Mouse (Mus musculus) adrenal gland, adult 2 months (tissue): ENCODE measurements around the gene Gm6880. TPM values are rescaled to one million over a fixed set of nuclear protein-coding genes. Genes with fewer than 3 reads are reported as not detected.
"Not testable (repeated sequence)": the region's sequence is repeated elsewhere in the genome, so short reads cannot be mapped to it uniquely, and the experiment has no call there.

Source experiments
- DNase-seq: peaks from one replicate; pipeline ENCODE4 v3.0.0; 2021
- long read RNA-seq: library from polyadenylated mRNA; stranded (forward); transcript quantifications from one replicate; pipeline ENCODE4 v2.0.0, GENCODE M21; 2021
- polyA plus RNA-seq: library from polyadenylated mRNA; depleted of rRNA; stranded (reverse); fragments of >200 nt; gene quantifications from 2 replicates; pipeline ENCODE4 v1.2.3, GENCODE M21; 2012; rRNA removed
- total RNA-seq, 2 experiments: library from RNA; stranded (reverse); gene quantifications; 2 replicates each; pipeline ENCODE4 v1.2.3; 2021

Gm6880 gene
- total RNA-seq = not detected
- polyA plus RNA-seq = not detected in 2 replicates
- long read RNA-seq = 0 reads

DNA sequence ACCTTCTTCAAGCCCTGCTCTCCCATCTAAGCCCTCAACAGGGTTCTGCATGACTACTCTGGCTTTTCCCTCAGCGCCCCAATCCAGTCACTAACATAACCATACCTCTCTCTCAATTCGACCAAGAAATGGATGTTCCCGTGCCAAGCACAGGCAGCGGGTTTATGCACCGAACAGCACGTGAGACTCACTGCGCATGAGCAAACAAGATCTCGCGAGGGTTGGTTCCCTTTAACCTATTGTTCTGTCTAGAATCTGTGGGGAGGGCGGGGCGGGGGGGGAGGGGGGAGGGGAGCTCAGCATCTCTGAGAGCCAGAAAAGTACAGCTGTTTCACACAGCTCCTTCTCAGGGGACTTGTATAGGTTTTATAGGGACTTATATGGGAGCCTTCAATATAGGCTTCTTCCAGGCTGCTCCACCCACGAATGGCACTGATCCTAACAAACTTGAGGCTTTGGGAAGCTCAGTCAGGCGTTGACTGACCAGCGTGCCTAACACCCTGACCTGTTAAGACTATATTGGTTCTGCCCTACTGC lies at the start of gene Gm6880:
Gene Gm6880, minus strand, starts transcription at position 51 of the 537 bp plus-strand sequence.
- DNase-seq = not testable (repeated sequence)

GRCm38 (mm10) chrX:74517461-74517860 lies 36.3 kb upstream of the Gm6880 start:
- not testable (repeated sequence) for DNase-seq

DNA sequence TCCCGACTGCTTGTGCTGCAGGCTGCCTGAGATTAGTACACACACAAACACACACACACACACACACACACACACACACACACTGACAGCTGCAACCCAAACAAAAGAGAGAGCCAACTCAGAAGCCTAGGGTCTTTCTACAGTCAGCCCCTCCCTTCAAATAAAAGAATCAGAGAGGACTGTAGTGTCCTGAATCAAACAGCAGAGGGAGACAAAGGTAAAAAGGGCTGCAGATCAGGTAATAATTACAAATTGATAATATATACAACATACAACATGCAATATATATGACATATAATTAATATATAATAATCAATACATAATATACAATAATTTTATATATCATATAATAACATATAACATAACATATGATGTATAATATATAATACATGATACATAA lies 15.9 kb upstream of the Gm6880 start:
- DNase-seq = no peak

GRCm38 (mm10) chrX:74452773-74453172 lies 28.4 kb downstream of the Gm6880 start:
- no peak for DNase-seq

DNA sequence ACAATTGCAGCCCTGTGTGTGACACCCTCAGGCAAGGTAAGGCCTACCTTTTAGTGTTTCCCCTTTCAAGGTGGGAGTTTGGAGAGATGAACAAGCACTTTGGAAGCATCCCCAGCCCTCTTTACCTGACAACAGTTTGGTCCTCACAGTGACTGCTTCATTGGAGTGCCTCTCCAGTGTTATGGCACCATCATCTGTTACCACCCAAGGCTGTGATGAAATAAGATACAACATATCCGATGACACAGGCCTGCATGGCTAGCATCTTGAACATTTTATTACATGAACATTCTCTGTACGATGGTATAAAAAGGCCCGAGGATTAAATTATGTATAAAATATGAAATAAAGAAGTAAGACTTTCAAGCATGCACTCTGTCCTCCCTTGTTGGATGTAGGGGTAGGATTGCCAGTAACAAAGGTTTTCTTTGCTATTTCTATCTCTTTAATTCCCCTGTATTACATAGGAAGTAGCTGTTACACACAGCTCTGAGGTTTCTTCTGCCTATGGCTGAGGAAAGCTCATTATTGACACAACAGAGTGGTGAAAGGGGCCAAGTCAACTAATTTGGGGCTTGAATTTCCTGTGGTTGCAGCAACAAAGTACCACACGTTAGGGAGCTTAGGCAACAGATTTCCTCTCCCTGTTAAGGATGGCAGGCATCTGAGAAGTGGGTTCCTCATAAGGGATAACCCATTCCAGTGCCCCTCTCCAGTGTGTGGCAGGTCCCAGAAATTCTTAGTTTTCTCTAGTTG lies 29.9 kb downstream of the Gm6880 start:
- no peak for DNase-seq

Other genes starting within 250 kb of the Gm6880 start
- gene Flna, start 231.6 kb downstream of the Gm6880 start, total RNA-seq = 100 to 1,000 TPM; 120 to 195 TPM
- 134 and 139 TPM in 2 replicates for gene Flna, start 231.6 kb downstream of the Gm6880 start, polyA plus RNA-seq
- gene Emd, start 226.7 kb downstream of the Gm6880 start, total RNA-seq = 100 to 1,000 TPM in 1 of 2 experiments, 10 to 100 TPM in 1; 53.9 to 170 TPM
- gene Emd, start 226.7 kb downstream of the Gm6880 start, polyA plus RNA-seq = 68.7 and 74.1 TPM in 2 replicates
- 100 to 1,000 TPM; 220 to 443 TPM for gene Rpl10, start 210.6 kb downstream of the Gm6880 start, total RNA-seq
- 692 and 707 TPM in 2 replicates for gene Rpl10, start 210.6 kb downstream of the Gm6880 start, polyA plus RNA-seq
- 10 to 100 TPM; 56.6 to 74.2 TPM for gene Taz, start 199.5 kb downstream of the Gm6880 start, total RNA-seq
- gene Taz, start 199.5 kb downstream of the Gm6880 start, polyA plus RNA-seq = 126 and 136 TPM in 2 replicates
- gene Dnase1l1, start 199.1 kb downstream of the Gm6880 start, total RNA-seq = 10 to 100 TPM; 13.1 to 13.5 TPM
- 7.5 and 9.5 TPM in 2 replicates for gene Dnase1l1, start 199.1 kb downstream of the Gm6880 start, polyA plus RNA-seq
- gene Atp6ap1, start 184.3 kb downstream of the Gm6880 start, total RNA-seq = 100 to 1,000 TPM; 262 to 281 TPM
- gene Atp6ap1, start 184.3 kb downstream of the Gm6880 start, polyA plus RNA-seq = 358 and 481 TPM in 2 replicates
- 100 to 1,000 TPM; 252 TPM for gene Gdi1, start 176.4 kb downstream of the Gm6880 start, total RNA-seq
- 160 and 195 TPM in 2 replicates for gene Gdi1, start 176.4 kb downstream of the Gm6880 start, polyA plus RNA-seq
- gene Fam50a, start 168.4 kb downstream of the Gm6880 start, total RNA-seq = 10 to 100 TPM; 61.5 to 87.6 TPM
- gene Fam50a, start 168.4 kb downstream of the Gm6880 start, polyA plus RNA-seq = 23.8 and 28.3 TPM in 2 replicates
- gene Plxna3, start 152.3 kb downstream of the Gm6880 start, total RNA-seq = 10 to 100 TPM in 1 of 2 experiments, 1 to 10 TPM in 1; 7.2 to 12.0 TPM
- gene Plxna3, start 152.3 kb downstream of the Gm6880 start, polyA plus RNA-seq = 13.5 and 19.9 TPM in 2 replicates
- 10 to 100 TPM; 47.4 to 56.2 TPM for gene Lage3, start 127.8 kb downstream of the Gm6880 start, total RNA-seq
- 31.4 and 44.2 TPM in 2 replicates for gene Lage3, start 127.8 kb downstream of the Gm6880 start, polyA plus RNA-seq
- gene Ubl4a, start 108.2 kb downstream of the Gm6880 start, total RNA-seq = 10 to 100 TPM; 64.3 to 67.5 TPM
- gene Ubl4a, start 108.2 kb downstream of the Gm6880 start, polyA plus RNA-seq = 31.3 and 37.0 TPM in 2 replicates
- 10 to 100 TPM; 16.9 to 27.8 TPM for gene Slc10a3, start 108.0 kb downstream of the Gm6880 start, total RNA-seq
- 23.1 and 27.3 TPM in 2 replicates for gene Slc10a3, start 108.0 kb downstream of the Gm6880 start, polyA plus RNA-seq
- 10 to 100 TPM; 25.1 to 36.6 TPM for gene Fam3a, start 88.1 kb downstream of the Gm6880 start, total RNA-seq
- gene Fam3a, start 88.1 kb downstream of the Gm6880 start, polyA plus RNA-seq = 48.8 and 51.3 TPM in 2 replicates
- 100 to 1,000 TPM in 1 of 2 experiments, 10 to 100 TPM in 1; 61.8 to 103 TPM for gene Ikbkg, start 88.1 kb downstream of the Gm6880 start, total RNA-seq
- 13.7 and 17.3 TPM in 2 replicates for gene Ikbkg, start 88.1 kb downstream of the Gm6880 start, polyA plus RNA-seq
- 100 to 1,000 TPM; 169 to 217 TPM for gene G6pdx, start 52.2 kb downstream of the Gm6880 start, total RNA-seq
- gene G6pdx, start 52.2 kb downstream of the Gm6880 start, polyA plus RNA-seq = 55.0 and 66.1 TPM in 2 replicates
- gene Olfr1326-ps1, start 93.5 kb upstream of the Gm6880 start, total RNA-seq = not detected
- gene Olfr1326-ps1, start 93.5 kb upstream of the Gm6880 start, polyA plus RNA-seq = not detected in 2 replicates
- not detected for gene Olfr1325, start 111.3 kb upstream of the Gm6880 start, total RNA-seq
- gene Olfr1325, start 111.3 kb upstream of the Gm6880 start, polyA plus RNA-seq = not detected in 2 replicates
- gene Gm5640, start 164.2 kb upstream of the Gm6880 start, total RNA-seq = not detected
- gene Gm5640, start 164.2 kb upstream of the Gm6880 start, polyA plus RNA-seq = not detected in 2 replicates